Mouse (Mus musculus) brain, embryonic 14.5 days (tissue): ENCODE measurements around the gene Ntrk3.

Experiments
- CTCF ChIP-seq: fragments of 200-500 bp; IDR thresholded peaks from 2 replicates; pipeline ENCODE4 v1.5.1; 2012; ENCODE audit warnings: inconsistent platforms, mild to moderate bottlenecking, moderate library complexity, borderline replicate concordance; ENCODE audit not compliant: insufficient read depth, insufficient read length; ENCODE audit errors: extremely low read depth
- POLR2A ChIP-seq: fragments of 200-500 bp; IDR thresholded peaks from 2 replicates; pipeline ENCODE4 v1.6.1; 2012; ENCODE audit warnings: mild to moderate bottlenecking, inconsistent platforms, borderline replicate concordance; ENCODE audit not compliant: poor library complexity, insufficient read depth, insufficient read length, severe bottlenecking; ENCODE audit errors: extremely low read depth

- no peak for TF ChIP-seq CTCF
- no peak for TF ChIP-seq POLR2A
Observed at GRCm38 (mm10) chr7:78443373-78444036, 294.3 kb downstream of the Ntrk3 start.
